Mouse (Mus musculus): Measurements from ENCODE around the gene Gm37240.
"Not testable (repeated sequence)": the region's sequence is repeated elsewhere in the genome, so short reads cannot be mapped to it uniquely, and the experiment has no call there.

The Gm37240 gene

DNA sequence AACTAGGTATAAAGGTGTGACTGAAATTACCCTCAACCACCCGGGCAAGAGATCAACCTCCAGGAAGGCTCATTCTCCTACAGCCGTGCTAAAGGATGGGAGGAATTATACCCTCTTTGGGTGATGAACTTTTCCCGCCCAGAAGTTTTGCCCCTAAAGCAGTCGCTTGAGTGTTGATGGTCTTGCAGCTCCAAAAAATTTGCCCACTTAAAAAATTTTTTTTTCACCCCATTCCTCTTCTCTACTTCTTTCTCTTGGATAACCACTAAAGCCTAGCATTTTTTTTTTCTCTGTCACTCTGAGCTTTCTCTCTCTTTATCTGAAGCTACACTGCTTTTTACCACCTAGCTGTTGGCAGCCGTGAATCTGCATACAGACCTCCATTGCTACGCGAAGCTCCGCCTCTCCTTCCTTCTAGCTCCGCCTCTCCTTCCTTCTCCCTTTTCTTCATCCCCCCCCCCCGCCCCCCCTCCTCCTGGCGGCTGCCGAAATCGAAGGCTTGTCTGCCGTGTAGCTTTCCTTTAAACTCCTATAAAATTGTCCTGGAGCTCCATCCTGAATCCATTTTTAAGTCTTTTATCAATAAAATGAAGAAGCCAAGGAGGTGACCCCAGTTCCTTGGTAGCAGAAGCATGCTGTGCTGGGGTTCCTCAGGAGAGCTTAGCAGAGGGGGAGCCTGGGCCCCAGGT is 1233.6 kb downstream of the Gm37240 start:
- in situ Hi-C loops (cut with MboI, MseI) = no loop called here

DNA sequence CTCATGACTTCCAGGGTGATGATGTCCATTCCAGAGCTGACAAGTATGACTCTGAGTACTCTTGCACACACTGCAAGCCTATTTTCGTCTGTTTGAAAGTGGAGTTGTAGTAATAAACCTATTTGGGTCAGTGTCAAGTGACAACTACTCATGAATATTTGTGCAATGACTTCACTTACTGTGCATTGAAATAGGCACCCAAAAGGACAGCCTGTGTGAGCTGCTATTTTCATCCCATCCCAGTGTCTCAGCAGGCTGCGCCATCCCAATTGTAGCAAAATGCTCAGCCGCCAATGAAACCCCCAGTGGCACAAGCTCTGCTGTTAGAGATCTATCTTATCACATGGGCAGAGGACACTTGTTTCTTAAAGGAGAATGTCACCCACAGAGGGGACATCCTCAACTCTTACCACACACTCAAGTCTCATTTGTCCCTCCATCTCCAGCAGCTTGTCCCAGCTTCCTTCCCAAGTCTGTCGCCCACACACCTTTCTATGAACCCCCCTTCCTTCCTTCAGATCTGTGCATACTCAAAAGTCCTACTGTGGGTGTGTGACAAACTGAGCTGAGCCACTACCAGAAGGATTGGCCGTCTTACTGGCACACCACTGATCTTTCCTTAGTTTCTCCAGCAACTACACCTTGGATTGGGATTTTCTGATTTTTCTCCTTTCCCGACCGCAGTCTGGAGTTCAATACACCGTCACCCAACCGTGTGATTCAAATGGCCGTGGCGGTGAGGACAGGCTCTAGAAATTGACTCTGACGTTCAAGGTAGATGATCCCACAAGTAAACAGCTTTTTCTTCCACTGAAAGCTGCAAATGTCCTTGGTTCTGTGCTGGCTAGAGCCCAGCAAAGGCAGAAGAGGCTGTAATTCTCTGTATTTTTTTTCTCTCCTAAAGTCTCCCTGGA is 1234.4 kb downstream of the Gm37240 start:
- in situ Hi-C loops (cut with MboI, MseI) = no loop called here

DNA sequence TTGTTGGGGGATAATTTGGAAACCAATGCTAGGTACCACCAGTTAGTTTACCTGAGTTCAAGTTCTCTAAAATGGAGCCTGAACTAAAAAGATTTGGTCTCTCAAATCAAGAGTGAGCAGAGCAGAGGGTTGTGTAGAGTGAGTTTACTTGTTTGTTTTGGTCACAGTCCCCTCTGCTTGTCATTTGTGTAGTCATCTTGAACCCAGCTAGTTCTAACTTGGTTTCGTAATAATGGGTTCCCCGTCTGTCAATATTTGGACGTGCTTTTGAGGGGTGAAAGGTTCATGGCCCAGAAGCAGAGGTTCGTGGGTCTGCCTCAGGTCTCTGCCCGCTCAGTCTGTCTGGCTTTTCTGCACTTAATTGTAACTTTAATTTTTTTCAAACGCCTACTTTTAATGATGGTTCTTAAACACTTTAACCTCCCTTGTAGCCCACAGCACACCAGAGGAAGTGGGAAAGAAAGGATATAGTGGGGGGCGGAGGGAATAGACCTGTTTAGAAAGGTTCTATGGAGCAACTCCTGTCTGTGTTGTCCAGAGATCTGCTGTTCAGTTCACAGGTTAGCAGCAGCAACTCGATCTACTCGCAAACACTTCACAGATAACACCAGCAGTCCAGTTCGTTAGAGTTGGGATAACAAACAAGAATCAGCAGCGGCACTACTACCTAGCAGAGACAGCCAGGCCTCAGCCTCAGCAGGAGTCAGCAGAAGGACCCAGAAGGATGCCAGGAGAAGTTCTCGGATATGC is 1237.6 kb downstream of the Gm37240 start:
- in situ Hi-C loops (cut with MboI, MseI) = no loop called here

DNA sequence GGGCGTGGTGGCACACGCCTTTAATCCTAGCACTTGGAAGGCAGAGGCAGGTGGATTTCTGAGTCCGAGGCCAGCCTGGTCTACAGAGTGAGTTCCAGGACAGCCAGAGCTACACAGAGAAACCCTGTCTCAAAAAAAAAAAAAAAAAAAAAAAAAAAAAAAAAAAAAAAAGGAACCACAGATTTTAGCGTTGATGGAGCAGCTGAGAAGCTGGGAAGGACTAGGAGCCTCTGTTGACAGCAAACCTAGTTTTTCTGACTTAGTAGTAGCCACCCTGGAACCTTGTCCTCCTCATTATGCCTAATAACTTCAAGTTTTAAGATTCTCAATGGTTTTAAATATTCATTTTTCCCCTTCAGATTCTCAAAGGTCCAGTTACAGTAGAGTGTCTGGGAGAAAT is 1239.2 kb downstream of the Gm37240 start:
- in situ Hi-C loops (cut with MboI, MseI) = not testable (repeated sequence)

DNA sequence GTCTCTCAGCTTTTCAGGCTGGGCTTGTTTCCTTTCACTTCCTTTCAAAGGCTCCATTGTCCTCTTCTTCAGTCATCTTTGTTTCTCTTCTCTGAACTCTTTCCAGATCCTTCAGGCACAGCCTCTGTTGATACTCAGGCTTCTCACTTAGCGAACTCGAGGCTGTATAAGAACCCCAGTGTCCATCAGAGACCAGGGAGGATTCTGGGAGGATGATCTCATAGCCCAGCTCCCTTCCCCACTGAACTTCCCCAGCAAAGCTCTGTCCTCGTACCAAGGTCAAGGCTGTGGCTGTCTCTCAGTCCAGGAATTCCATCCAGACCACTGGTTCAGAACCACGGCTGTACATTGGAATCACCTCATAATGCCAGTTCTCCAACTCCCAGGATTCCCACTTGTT is 1239.7 kb downstream of the Gm37240 start:
- in situ Hi-C loops (cut with MboI, MseI) = no loop called here

DNA sequence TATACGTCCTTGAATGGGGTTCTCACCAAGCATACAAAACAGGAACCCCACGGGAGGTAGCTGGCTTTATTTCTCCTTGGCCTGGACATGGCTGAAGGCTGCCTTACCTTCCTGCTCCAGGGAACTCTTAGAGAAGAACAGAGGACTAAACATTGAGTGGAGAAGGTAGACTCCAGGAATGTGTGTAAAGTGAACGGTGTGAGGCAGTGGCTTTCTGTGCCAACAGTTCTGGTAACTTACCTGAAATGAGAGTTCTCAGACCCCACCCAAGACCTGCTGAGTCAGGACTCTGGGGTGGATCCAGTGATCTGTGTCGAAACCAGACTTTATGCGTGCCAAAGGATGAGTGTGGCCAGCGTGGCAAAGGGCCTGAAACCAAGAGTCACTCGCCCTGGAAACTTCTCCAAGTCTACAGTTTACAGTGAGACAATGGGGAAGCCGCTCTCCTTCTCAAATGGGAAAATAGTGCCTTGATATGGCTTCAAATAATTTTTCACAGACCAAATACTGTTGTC is 1240.9 kb downstream of the Gm37240 start:
- in situ Hi-C loops (cut with MboI, MseI) = no loop called here

DNA sequence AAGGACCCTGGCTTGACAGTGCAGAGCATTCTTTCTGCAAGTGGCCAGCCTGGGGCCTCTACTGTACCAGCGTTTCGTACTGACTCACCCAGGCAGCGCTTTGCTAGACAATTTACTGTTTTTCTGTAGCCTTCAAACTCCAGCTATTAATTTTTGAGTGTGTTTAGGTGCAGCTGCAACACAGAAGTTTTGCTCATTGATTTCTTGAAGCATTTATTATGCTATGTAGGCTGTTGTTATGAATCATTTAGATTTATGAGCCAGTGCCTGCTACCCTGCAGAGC is 1241.4 kb downstream of the Gm37240 start:
- in situ Hi-C loops (cut with MboI, MseI) = no loop called here

DNA sequence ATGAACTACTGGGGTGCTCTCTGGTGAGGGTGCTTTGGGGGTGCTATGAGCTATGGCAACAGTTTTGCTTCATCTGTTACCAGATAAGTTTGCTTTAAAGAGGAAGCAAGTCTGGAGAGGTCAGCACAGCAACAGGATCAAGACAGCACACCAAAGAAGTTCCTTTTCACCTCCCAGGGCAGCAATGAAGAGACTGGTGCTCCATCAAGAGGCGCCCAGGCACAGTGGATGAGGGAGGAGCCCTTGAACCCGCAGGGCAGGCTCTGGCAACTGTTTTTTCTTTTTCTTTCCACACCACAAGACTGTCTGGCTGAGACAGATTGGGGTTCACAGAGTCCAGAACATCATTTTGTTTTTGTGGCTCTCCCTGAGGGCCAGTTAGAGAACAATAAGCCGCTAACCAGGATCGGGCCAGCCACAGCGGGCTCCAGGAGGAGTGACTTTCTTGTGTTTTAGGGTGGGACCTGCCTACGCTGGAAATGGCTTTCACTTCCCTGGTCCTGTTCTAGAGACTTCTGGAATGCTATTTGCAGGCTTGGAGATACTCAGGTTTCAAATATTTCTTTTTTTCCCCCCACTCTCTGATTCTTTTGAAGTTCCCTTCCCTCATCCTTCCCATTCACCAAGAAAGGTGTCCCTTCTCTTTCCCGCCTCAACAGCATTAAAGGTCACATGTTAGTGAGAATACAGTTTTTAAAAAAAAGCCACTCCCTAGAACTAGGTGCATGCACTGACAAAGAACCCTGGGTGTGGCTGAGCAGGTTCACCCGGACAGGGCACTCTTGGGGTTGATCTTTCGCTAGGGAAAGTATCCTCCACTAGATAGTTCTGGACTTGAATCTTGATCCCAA is 1241.9 kb downstream of the Gm37240 start:
- in situ Hi-C loops (cut with MboI, MseI) = no loop called here

DNA sequence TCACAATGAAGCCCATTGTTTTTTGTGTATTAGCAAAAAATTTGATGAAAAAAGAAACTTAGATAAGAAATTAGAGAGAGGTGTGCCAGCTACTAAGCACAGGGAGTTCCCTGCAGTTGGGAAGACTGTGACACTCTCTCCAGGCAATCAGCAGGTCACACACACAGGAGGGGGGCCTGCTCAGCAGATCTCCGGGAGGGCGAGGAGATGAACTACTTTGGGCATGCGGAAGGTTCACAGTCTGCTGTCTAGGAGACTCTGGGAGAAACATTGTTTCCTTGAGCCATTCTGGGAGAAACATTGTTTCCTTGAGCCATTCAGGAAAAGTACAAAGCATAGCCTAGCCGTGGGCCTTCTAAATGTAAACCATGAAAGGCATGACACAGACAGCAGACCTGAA is 1244.4 kb downstream of the Gm37240 start:
- in situ Hi-C loops (cut with MboI, MseI) = no loop called here

DNA sequence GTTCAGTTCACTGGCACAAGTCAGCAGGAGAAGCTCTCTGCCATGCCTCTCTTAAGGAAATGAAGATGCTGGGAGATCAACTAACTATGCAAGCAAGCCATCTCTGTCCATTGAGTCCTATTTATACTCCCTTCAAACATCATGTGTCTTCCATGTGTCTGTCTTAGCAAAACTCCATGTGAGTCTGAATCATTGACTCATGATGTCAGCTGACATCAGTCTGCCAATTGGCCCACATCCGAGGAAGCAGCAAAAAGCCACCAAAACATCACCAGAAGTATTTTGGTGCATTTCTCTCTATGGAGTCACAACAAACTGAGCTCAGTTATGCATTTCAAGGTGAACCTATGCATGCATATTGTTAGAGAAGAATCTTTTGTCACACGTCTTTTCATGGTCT is 1245.9 kb downstream of the Gm37240 start:
- in situ Hi-C loops (cut with MboI, MseI) = no loop called here

DNA sequence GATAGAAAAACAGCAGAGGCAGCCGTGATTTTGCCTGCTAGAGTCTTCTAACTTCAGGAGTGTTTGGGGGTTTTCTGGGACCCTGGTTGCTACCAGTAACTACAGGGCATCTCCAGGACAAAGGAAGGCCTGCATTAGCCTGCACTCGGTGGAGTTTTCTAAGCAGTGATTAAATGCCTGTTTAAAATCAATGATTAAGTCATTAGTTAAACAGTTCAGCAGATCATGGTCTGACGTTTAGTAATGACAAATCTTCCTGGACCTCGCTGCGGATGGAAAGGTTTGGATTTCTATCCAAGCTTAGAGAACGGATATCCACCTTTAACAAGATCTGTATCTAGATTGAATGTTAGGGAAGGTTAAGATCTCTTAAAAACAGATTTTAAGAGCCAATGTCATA is 1246.8 kb downstream of the Gm37240 start:
- in situ Hi-C loops (cut with MboI, MseI) = no loop called here

DNA sequence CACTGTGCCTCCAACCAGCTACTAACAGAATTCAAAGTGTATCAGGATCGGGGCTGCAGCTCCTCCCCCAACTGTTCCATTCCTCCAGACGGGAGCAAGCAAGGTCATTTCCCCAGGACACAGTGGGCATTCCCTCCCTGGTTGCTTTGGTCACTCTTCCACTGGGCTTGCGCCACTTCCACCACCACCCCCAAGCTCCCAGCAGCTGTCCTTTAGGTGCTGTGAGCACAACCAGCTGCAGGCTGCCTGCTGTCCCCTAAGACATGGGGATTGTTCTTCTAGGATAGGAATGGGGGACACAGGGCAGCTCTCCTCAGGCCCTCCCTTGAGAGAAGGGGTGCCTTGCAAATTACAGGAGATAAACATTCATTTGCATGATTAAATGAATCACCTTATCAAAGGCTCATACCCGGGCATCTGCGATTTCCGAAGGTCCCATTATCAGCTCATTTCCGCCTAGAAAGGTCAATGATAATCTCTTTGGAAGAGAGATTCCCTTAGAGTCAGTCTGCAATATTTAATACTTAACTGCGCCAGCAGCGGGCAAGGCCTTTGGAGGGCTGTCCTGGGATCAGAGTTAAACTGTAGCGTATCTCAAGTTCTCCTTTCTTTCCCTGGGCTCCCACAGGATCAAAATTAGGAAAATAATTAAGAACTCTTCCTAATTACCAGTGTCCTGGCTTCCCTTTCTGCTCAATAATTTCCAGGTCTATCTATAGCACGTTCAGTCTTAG is 1247.4 kb downstream of the Gm37240 start:
- in situ Hi-C loops (cut with MboI, MseI) = no loop called here

DNA sequence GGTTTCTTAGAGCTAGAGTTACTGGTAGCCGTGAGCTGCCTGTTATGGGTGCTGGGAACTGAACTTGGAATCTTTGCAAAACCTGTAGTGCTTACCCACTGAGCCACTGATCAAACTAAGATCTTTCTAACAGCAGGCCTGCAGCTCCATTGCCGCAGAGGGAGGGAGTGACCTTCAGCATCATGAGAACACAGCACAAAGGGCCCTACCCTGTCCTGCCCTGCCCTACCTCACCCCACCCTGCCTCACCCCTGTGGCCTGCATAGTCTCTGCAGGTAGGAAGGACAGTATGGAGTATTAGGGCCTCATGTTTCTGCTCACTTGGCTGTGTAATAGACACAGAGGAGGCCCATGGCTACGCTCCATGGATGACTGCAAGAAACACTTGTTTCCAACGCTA is 1248.5 kb downstream of the Gm37240 start:
- in situ Hi-C loops (cut with MboI, MseI) = no loop called here

DNA sequence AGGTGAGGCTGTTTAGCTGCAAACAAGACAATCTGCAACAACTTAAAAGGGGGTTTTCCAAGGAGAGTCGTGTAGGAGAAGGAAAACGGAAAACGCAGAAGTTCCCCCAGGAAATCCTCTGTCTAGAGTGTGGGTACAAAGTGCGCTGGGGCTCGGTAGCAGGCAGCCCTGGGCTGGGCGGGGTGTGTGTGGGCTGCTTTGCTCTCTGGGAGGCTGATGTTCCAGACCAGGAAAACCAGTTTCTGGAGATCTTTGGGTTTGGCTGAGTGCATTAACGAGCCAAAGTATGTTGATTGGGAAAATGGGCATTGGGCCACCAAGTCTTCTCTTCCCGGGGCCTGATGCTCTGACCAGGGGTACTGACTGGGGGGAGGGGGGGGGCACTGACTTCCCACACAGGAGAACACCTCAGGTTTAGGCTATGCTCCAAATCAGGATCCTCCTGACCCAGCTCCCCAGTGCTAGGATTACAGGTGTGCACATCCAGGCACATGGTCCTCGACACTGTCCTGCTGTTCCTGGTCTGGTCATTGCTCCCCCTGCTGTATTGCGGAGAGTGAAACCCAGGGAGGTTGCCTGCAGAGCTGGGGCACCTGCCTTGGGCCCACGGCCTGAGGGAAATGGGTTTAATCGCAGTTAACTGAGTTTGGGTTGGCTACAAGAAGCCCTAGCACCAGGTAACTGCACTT is 1249.3 kb downstream of the Gm37240 start:
- in situ Hi-C loops (cut with MboI, MseI) = no loop called here

DNA sequence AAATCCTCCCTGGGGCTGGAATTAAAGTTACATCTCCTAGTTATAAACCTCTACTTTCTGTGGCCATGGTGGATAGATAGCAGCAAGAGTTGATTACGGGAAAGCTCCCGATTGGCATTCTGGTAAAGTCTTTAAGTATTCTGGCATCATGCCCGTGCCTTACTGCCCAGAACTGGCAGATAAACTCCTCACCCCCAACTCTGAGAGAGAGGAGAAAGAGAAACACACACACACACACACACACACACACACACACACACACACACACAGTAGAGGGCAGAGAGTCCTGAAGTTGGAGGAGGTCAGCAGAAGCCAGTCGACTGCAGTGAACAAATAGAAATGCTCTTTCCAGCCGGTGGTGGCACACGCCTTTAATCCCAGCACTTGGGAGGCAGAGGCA is 1250.2 kb downstream of the Gm37240 start:
- in situ Hi-C loops (cut with MboI, MseI) = no loop called here

DNA sequence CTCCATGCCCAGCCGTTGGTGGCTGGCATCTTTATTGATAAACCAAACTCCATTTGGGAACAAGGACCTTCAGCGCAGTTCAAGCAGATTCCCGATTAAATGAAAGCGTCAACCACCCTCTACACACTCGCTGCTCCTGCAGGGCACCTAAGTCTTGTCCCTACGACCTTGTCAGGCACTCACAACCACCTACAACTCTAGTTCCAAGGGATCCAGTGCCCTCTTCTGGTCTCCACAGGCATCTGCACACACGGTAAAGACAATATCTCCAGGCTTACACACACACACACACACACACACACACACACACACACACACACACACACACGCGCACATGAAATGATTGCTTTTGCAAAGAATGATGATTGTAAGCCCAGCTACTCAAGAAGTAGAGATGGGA is 1255.7 kb downstream of the Gm37240 start:
- in situ Hi-C loops (cut with MboI, MseI) = no loop called here

DNA sequence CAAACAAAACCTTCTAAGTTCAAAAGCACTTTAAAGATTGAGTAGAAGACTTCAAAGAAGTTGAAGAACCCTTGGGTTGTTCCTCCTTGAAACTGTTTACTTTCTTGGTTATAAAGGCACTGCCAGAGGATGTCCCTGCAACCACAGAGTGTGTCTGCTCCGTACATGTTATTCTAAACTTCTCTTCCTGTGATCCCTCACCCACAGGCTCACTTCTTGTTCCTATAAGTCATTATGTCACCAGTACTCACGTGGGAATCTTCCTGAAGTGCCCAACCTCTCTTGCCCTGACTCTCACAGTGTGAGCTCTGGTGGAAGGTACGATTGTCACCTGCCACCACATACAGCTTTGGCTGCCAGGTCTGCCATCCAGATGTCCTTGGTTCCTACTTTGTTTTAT is 1265.3 kb downstream of the Gm37240 start:
- in situ Hi-C loops (cut with MboI, MseI) = loop anchor here (25.0 kb wide), 1 partner anchor 1490 kb away; no protein-coding TSS in a partner anchor

DNA sequence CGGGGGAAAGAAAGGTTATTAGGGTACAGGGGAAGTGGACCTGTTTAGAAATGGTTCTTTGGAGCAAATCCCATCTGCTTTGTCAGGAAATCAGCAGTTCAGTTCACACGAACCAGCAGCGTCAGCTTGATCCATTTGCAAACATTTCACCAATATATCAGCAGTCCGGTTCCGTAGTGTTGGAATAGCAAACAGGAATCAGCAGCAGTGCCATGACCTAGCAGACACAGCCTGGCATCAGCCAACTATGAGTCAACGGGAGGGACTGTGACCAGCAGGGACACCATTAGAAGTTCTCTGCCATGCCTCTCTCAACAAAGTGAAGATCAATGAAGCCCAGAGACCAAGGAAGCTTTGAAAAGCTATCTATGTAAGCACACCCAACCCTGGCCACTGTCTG is 1267.6 kb downstream of the Gm37240 start:
- in situ Hi-C loops (cut with MboI, MseI) = loop anchor here (25.0 kb wide), 1 partner anchor 1493 kb away; no protein-coding TSS in a partner anchor

DNA sequence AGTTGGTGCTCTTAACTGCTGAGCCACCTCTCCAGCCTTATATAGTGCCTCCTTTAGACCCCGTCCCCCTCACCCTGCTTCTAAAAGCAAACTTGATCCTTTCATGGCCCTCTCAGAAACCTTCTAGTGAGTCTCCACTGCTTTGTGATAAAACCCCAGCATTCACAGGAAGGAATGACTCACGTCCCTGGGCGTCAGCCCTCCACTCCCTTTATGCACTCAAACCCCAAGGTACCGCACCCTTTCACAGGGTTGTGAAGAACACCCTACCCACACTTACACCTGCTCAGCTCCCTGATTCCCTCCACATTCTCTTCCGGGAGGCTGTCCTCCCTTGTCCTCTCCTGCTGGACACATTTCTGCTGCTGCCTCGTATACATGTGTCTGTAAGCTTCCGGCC is 1268.3 kb downstream of the Gm37240 start:
- in situ Hi-C loops (cut with MboI, MseI) = loop anchor here (25.0 kb wide), 1 partner anchor 1493 kb away; no protein-coding TSS in a partner anchor

DNA sequence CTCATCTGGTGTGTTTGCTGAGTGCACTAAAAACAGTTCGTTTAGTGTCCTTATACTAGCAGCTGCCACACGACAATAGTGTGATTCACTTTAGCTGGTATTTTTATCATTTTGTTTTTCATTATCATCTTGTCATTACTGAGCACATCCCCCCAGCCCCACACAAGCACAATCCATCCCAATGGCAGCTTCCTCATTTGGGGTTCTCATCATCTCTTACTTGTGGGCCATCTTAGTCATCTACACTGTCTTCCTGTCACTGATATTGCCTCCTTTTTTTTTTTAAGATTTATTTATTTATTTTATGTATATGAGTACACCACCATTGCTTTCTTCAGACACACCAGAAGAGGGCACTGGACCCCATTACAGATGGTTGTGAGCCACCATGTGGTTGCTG is 1268.7 kb downstream of the Gm37240 start:
- in situ Hi-C loops (cut with MboI, MseI) = loop anchor here (25.0 kb wide), 1 partner anchor 1494 kb away; no protein-coding TSS in a partner anchor
